Mouse (Mus musculus): ENCODE data around the gene Spata31d1a. TPM values are rescaled to one million over a fixed set of nuclear protein-coding genes. Genes with fewer than 3 reads are reported as not detected.
A peak's percentile ranks its signal among the peaks of the same experiment; 100 is the strongest.

The Spata31d1a gene
- polyA plus RNA-seq, 1 experiment from 2014 or later = 0.17 TPM

DNA sequence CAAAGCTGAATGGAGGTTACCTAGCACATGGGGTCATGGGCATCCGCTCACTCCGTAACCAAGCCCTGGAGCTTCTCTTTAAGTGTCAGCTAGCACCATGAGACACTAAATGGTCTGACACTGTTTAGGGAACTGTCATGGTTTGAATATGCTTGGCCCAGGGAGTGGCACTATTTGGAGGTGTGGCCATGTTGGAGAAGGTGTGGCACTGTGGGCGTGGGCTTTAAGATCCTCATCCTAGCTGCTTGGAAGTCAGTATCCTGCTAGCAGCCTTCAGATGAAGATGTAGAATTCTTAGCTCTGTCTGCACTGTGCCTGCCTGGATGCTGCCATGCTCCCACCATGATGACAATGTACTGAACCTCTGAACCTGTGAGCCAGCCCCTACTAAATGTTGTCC lies 49.8 kb downstream of the Spata31d1a start:
- Histone ChIP-seq H3K27me3 (no peaks in the 10 kb centered on the region), H3K36me3 (replicated peaks) (peaks cover 83% of the 10 kb centered on the region), H3K4me1 (peaks cover 19% of the 10 kb centered on the region), H3K4me2 (no peak overlapping the region), H3K4me3 (replicated peaks) (no peak overlapping the region), H3K9ac (no peak overlapping the region), H3K27ac (no peak overlapping the region), H3K9me3 (no peaks in the 10 kb centered on the region)
- no peak for ATAC-seq (ENCODE audit: low FRiP score)
- 97% methylated on average over 3 of the region's 3 CpGs for WGBS

DNA sequence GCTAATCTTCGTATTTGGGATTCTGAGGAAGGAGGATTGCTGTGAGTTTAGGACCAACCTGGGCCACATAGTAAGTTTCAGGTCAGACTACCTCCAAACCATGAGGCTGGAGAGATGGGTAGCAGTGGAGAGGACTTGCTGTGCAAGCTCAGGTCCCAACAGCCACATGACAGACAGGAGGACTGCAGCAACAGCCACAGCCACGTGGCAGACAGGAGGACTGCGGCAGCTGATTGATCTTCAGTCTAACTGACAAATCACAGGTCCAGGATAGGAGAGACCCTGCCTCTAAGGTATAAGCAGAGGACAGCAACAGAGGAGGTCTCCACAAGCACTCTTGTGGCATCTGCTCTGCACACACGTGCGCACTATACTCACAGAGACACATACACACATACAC lies 52.3 kb downstream of the Spata31d1a start:
- Histone ChIP-seq H3K27ac (0 out of 2 replicates have a peak overlapping the region, but pooled peaks have one; percentile 46), H3K4me3 (replicated peaks) (no peak overlapping the region), H3K27me3 (no peaks in the 10 kb centered on the region), H3K4me1 (peaks cover 33% of the 10 kb centered on the region), H3K9ac (no peak overlapping the region), H3K9me3 (no peaks in the 10 kb centered on the region), H3K36me3 (replicated peaks) (peaks cover 70% of the 10 kb centered on the region), H3K4me2 (no peak overlapping the region)
- ATAC-seq (ENCODE audit: low FRiP score) = no peak
- 77% methylated on average over 5 of the region's 5 CpGs for WGBS

DNA sequence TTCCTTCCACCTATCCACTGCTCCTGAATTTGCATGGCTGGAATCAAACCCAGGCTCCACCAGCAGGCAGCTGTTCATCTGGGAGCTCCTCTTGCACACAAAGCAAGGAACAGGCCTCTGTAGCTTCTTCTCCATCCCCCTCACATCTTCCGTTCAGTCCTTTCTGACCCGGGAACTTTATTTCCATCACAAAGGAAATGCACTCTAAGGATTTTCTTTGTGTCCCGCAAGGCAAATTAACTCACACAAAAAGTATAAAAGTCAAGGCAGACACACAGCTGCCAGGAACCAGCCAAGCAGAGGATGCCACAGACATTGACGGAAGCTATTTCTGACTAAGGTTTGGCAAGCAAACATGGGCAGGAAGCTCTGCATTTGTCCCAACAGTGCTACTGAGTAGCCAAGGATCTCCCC lies 53.1 kb downstream of the Spata31d1a start:
- H3K27me3 ChIP-seq = no peaks in the 10 kb centered on the region
- H3K9ac ChIP-seq = no peak overlapping the region
- no peak for ATAC-seq (ENCODE audit: low FRiP score)
- H3K27ac ChIP-seq = peak overlapping the region; percentile 77
- no peak overlapping the region for H3K4me3 ChIP-seq (replicated peaks)
- H3K9me3 ChIP-seq = no peaks in the 10 kb centered on the region
- peaks cover 62% of the 10 kb centered on the region for H3K36me3 ChIP-seq (replicated peaks)
- H3K4me2 ChIP-seq = 0 out of 2 replicates have a peak overlapping the region, but pooled peaks have one; percentile 8
- 9% methylated on average over 4 of the region's 4 CpGs for whole genome bisulfite sequencing
- peaks cover 40% of the 10 kb centered on the region for H3K4me1 ChIP-seq

DNA sequence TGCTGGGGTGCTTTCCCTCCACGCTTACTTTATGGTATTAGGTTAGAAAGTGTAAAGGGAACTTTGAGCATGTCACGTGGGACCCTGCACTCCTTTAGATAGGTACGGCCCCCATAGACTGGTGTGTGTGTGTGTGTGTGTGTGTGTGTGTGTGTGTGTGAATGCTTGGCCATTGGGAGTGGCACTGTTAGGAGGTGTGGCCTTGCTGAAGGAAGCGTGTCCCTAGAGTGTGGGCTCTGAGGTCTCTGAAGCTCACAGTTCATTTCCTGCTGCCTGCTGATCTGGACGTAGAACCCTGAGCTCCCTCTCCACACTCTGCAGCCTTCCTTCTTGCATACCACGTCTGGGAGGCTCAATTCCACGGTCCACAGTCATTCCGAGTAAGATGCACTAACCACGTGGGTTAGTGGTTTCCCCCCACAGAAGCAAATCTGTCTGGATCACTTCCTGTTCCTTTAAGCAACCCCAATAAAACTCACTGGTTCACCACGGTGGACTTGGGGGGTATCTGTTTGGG lies 53.8 kb downstream of the Spata31d1a start:
- no peaks in the 10 kb centered on the region for H3K9me3 ChIP-seq
- 72% methylated on average over 10 of the region's 10 CpGs for WGBS
- peak overlapping the region; percentile 77 for H3K27ac ChIP-seq
- no peak overlapping the region for H3K9ac ChIP-seq
- H3K4me1 ChIP-seq = peaks cover 40% of the 10 kb centered on the region
- ATAC-seq (ENCODE audit: low FRiP score) = no peak
- no peak overlapping the region for H3K4me3 ChIP-seq (replicated peaks)
- 0 out of 2 replicates have a peak overlapping the region, but pooled peaks have one; percentile 8 for H3K4me2 ChIP-seq
- peaks cover 56% of the 10 kb centered on the region for H3K36me3 ChIP-seq (replicated peaks)
- no peaks in the 10 kb centered on the region for H3K27me3 ChIP-seq

DNA sequence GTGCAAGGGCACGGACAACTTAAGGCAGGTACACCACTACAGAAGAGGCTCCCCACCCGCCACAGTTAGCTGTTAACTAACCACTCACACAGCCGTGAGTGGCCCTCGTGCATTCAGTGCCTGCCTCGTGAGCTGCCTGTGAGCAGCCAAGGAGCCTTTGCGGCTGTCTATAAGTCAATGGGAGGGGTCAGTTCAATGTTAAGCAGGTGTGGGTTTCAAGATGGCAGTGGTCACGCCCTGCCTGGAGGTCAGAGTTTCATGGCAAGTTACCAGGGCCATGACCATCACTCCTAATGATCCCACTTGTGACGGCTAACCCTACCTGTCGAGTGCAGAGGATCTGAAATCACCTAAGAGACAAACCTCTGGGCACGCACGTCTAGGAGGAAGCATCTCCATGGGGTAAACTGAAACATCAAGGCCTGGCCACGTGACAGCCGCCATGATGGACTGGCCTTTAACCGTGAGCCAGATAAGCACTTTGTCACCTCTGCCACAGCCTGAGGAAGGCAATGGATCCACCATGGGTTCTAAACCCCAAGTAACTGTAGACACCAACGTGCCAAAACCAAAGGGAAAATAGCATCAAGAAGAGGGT lies 54.3 kb downstream of the Spata31d1a start:
- Histone ChIP-seq H3K9ac (no peak overlapping the region), H3K9me3 (no peaks in the 10 kb centered on the region), H3K27me3 (no peaks in the 10 kb centered on the region), H3K36me3 (replicated peaks) (peaks cover 52% of the 10 kb centered on the region), H3K4me3 (replicated peaks) (no peak overlapping the region), H3K4me1 (peaks cover 40% of the 10 kb centered on the region), H3K27ac (peak overlapping the region; percentile 77; the same call in 1 of the 2 replicates), H3K4me2 (no peak overlapping the region)
- WGBS = 91% methylated on average over 15 of the region's 15 CpGs
- ATAC-seq (ENCODE audit: low FRiP score) = no peak

DNA sequence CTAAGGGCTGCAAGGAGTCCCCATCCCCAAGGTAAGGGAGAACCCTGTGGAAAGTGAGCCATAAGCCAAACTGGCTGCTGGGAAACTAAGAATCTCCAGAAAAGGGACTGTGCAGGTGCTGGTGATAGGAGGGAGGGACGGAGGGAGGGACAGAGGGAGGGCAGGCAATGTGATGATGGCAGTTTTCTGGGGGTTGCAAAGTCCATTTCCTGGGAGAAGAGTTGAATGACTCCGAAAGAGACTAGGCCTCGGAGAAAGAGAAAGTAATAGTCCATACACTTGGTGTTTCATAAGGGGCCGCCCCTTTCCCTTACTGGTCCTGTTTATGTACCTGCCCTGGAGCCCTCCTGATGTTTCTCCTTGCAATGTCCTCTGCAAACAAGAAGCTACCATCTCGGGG lies 55.7 kb downstream of the Spata31d1a start:
- Histone ChIP-seq H3K4me1 (peaks cover 40% of the 10 kb centered on the region), H3K9me3 (no peaks in the 10 kb centered on the region), H3K27ac (no peak overlapping the region), H3K4me3 (replicated peaks) (no peak overlapping the region), H3K27me3 (no peaks in the 10 kb centered on the region), H3K36me3 (replicated peaks) (peaks cover 52% of the 10 kb centered on the region), H3K9ac (no peak overlapping the region), H3K4me2 (no peak overlapping the region)
- no peak for ATAC-seq (ENCODE audit: low FRiP score)
- WGBS = 93% methylated on average over 5 of the region's 5 CpGs

DNA sequence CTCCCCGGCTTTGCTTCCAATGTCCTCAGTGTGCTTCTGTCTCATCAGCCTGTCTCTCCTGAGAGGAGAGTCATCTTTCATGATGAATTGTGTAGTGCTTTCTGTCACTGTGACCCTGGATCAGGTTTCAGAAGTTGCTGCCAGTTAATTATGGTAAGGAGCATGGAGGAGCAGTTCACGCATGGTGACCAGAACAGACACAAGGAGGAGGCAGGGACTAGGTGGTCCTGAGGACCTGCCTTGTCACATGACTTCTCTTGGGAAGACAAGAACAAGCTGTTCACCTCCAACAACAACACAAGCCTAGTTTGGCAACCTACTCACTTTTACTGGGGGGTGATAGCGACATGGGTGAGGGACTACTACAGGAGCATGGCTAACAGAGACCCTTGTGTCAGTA lies 57.0 kb downstream of the Spata31d1a start:
- H3K36me3 ChIP-seq (replicated peaks) = peaks cover 53% of the 10 kb centered on the region
- no peaks in the 10 kb centered on the region for H3K27me3 ChIP-seq
- peak overlapping the region; percentile 21; the same call in 1 of the 2 replicates for H3K27ac ChIP-seq
- H3K9me3 ChIP-seq = no peaks in the 10 kb centered on the region
- H3K4me2 ChIP-seq = no peak overlapping the region
- H3K9ac ChIP-seq = no peak overlapping the region
- 73% methylated on average over 3 of the region's 3 CpGs for WGBS
- H3K4me1 ChIP-seq = peaks cover 39% of the 10 kb centered on the region
- no peak overlapping the region for H3K4me3 ChIP-seq (replicated peaks)
- no peak for ATAC-seq (ENCODE audit: low FRiP score)

DNA sequence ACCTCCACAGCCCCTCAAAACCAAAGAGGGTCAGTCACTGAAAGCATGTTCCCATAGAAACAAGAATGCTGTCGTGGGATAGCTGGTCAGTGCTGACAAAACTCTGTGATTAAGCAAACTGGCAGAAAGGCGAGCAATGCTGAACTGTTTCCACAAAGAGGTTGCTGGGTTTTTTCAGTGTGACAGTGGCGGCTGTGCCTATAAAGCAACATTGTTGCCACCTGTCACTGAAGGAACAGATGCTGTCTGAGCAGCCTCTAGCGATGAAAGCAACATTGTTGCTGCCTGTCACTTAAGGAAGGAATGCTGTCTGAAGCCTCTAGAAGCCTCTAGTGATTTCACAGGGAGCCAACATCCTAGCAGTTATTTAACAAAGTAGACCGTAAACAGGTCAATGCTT lies 57.5 kb downstream of the Spata31d1a start:
- Histone ChIP-seq H3K36me3 (replicated peaks) (peaks cover 53% of the 10 kb centered on the region), H3K4me1 (peaks cover 34% of the 10 kb centered on the region), H3K9me3 (no peaks in the 10 kb centered on the region), H3K4me2 (no peak overlapping the region), H3K27ac (peak overlapping the region; percentile 21; the same call in 1 of the 2 replicates), H3K4me3 (replicated peaks) (no peak overlapping the region), H3K27me3 (no peaks in the 10 kb centered on the region), H3K9ac (no peak overlapping the region)
- no peak for ATAC-seq (ENCODE audit: low FRiP score)
- WGBS = 42% methylated on average over 5 of the region's 5 CpGs

Other genes with a start within 250 kb of the Spata31d1a start
- gene Agtpbp1, start 125.1 kb downstream of the Spata31d1a start, polyA plus RNA-seq (2016; fragmentation: Nextera tagmentation; extraction: Ambion mirVana) = 24.5 and 28.2 TPM in 2 replicates
- gene Naa35, start 125.1 kb downstream of the Spata31d1a start, polyA plus RNA-seq (2016; fragmentation: Nextera tagmentation; extraction: Ambion mirVana) = 151 and 157 TPM in 2 replicates
- gene Golm1, start 34.5 kb downstream of the Spata31d1a start, polyA plus RNA-seq (2016; fragmentation: Nextera tagmentation; extraction: Ambion mirVana) = 109 and 114 TPM in 2 replicates
- not detected in 2 replicates for gene 4921517D22Rik, start 16.2 kb downstream of the Spata31d1a start, polyA plus RNA-seq (2016; fragmentation: Nextera tagmentation; extraction: Ambion mirVana)
- not detected in 2 replicates for gene Spata31d1b, start 2.0 kb upstream of the Spata31d1a start, polyA plus RNA-seq (2016; fragmentation: Nextera tagmentation; extraction: Ambion mirVana)
- gene Spata31d1d, start 21.4 kb upstream of the Spata31d1a start, polyA plus RNA-seq (2016; fragmentation: Nextera tagmentation; extraction: Ambion mirVana) = not detected in 2 replicates
- 0.05 TPM in 1 of 2 replicates, not detected in the other for gene 1700014D04Rik, start 36.4 kb upstream of the Spata31d1a start, polyA plus RNA-seq (2016; fragmentation: Nextera tagmentation; extraction: Ambion mirVana)
- 111 and 113 TPM in 2 replicates for gene Isca1, start 59.5 kb upstream of the Spata31d1a start, polyA plus RNA-seq (2016; fragmentation: Nextera tagmentation; extraction: Ambion mirVana)
- not detected in 2 replicates for gene Gm49354, start 71.9 kb upstream of the Spata31d1a start, polyA plus RNA-seq (2016; fragmentation: Nextera tagmentation; extraction: Ambion mirVana)
- 63.8 and 64.2 TPM in 2 replicates for gene Tut7, start 112.8 kb upstream of the Spata31d1a start, polyA plus RNA-seq (2016; fragmentation: Nextera tagmentation; extraction: Ambion mirVana)

All from forebrain, embryonic 12.5 days (tissue).